Mouse (Mus musculus) kidney, postnatal 10 days (tissue): ENCODE measurements around the gene Srsf3.
"Not testable (repeated sequence)": the region's sequence is repeated elsewhere in the genome, so short reads cannot be mapped to it uniquely, and the experiment has no call there.

Experiments used
- DNase-seq: peaks from one replicate; pipeline ENCODE4 v3.0.0; 2021; ENCODE audit warnings: mixed read lengths

Gene Srsf3

DNA sequence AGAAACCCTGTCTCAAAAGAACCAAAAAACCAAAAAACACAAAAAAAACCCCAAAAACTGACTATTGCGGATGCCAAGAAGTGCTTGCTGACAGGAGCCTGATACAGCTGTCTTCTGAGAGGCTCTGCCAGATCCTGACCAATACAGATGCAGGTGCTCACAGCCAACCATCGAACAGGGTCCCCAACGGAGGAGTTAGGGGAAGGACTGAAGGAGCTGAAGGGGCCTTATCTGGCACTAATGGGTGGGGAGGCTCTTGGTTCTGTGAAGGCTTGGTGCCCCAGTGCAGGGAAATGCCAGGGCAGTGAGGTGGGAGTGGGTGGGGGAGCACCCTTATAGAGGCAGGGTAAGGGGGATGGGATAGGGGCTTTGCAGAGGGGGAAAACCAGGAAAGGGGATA, 35.0 kb downstream of the Srsf3 start:
- DNase-seq, result not testable (repeated sequence)

DNA sequence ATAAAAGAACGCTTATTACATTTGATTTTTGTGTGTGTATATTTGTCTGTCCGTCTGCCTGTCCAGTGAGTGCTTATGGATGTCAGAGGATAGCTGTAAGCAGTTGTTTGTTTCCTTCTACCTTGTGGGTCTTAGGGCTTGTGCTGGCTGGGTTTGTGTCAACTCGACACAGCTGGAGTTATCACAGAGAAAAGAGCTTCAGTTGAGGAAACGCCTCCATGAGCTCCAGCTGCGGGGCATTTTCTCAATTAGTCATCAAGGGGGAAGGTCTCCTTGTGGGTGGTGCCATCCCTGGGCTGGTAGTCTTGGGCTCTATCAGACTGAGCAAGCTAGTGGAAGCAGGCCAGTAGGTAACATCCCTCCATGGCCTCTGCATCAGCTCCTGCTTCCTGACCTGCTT, 35.4 kb downstream of the Srsf3 start:
- DNase-seq, result no peak

DNA sequence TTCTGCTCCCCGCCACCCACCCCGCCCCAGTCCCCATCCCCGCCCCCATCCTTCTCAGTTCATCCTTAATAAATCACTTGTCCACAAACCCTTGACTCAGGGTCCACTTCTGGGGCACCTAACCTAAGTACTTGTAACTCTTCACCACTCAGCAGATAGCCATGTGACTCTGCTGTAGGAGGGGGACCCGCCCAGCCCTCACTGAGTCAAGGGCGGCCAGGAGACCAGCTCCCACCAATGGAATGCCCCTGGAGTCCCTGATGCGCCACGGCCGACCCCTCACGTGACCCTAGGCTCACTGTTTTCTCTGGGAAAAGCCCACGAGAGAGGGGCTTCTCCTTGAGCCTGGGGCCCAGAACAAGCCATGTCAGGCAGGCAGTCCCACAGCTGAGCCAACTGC, 36.6 kb downstream of the Srsf3 start:
- DNase-seq, result peak; percentile 66

DNA sequence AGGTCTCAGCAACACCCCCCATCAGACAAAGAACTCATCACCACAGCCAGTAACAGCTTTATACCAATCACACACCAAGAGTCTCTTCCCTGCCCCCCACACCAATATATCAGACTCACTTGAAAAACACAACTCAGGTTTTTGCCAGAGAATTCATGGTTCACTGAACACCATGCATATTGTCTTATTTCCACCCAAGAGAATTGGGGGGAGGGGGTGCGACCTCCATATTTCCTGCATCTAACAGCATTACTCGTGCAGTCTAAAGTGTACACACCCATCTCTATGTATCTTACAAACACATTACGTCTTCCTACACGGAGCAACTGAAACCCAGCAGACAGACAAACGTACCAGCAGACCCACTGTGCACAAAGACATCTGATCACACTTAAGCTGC, 39.4 kb downstream of the Srsf3 start:
- no peak for DNase-seq

GRCm38 (mm10) chr17:29072701-29073307, 40.4 kb downstream of the Srsf3 start:
- DNase-seq, result no peak

DNA sequence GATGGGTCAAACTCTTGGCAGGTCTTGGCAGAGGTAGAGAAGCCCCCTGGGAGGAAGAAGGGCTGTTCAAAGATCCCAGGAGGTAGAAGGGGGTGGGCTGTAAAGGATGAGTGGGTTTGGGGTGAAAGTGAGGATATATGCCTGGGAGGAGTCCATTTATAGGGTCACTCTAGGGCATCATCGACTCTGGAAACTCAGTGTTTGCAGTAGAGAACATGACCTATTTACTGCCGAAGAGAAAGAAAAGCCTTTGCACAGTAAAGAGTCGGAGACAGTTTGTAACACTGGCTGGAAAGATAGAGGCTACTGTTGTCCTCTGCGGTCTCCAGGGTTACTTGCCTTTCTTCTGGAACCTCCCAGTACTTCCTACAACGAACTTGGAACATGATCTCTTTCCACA, 40.9 kb downstream of the Srsf3 start:
- DNase-seq, result no peak

DNA sequence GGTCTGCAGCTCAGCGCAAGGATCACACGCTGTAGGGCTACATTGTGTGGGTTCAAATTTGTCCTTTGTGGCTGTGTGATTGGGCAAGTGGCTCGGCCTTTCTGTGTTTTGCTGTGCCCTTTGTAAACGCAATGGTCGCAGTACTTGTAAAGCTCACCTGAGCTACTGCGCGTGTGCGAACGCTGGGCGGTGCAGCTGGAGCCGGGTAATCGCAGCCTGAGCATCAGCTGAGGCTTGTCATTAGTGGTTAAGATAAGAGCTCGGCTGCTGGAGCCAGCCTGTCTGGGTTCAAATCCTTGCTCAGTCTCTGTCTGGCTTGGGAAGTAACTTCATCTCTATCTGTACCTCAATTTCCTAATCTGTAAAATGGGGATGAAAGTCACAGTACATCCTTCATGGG, 41.7 kb downstream of the Srsf3 start:
- no peak for DNase-seq

- DNase-seq, result no peak
Observed at GRCm38 (mm10) chr17:29076235-29076634, 43.8 kb downstream of the Srsf3 start.

DNA sequence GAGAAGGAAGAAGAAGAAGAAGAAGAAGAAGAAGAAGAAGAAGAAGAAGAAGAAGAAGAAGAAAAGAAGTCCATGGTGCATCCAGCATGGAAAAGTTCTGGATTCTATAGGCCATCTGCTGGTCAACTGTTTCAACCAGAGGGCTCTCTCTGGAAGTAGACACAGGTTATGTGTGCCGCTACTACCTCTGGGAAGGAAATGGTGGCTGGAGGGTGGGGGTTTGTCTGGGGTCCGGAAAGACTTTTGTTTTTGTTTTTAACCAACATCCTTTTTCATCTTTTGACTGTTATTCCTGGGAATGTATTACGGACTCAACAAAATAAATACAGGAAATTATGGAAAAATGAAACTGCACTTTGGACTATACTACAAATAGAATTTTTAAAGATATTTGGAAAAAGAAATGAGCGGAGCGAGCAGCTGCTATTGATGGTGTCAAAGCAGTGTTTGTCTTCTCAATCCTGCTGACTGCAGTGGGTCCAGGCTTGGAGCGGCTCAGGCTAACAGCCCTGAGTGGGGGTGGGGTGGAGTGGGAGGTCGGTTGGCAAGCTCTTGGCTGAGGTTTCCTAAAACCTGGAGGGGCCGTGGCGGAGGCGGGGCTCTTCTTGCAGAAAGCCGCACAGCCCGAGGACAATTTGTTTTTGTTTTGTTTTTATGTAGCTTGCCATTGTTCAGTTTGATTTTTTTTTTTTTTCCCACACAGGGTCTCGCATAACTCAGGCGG, 45.5 kb downstream of the Srsf3 start:
- DNase-seq, result peak; percentile 73

DNA sequence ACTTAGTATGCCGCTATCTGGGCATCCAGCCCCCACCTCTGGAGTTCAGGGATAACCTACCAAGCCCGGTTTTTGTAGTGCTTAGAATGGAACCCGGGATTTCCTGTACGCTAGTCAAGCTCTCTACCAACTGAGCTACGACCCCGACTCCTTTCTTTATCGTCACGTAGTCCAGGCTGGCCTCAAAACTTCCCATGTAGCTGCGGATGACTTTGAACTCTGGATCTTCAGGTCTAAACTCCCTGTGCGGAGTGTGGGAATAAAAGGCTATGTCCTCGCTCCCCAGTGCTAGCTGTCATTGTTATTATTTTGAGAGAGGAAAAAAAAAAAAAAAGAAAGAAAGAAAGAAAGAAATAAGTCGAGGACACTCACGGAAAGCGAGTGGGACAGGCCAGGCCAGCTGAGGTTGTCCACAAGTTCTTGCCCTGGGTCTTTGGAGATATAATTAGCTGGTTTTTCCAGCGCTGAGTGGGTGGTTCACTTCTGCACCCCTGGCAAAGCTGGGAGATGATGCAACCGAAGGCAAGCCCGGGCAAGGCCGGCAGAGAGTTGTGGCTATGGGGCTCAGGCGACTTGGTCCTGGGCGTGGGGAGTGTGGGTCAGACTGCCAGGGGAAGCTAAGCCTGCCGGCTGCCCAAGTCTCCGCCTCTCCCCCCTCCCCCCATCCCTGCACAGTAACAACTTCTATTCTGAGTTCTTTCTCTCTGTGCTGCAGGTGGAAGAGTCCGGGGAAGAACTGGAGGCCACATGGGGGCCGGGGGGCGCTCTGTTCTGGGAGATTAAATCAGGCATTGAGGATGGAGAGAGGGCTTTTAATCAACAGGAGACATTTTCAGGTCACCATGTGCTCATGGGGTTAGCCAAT, 46.3 kb downstream of the Srsf3 start:
- peak; percentile 55 for DNase-seq

GRCm38 (mm10) chr17:29080758-29081617, 48.6 kb downstream of the Srsf3 start:
- no peak for DNase-seq

GRCm38 (mm10) chr17:29081618-29082381, 49.4 kb downstream of the Srsf3 start:
- DNase-seq, result no peak

DNA sequence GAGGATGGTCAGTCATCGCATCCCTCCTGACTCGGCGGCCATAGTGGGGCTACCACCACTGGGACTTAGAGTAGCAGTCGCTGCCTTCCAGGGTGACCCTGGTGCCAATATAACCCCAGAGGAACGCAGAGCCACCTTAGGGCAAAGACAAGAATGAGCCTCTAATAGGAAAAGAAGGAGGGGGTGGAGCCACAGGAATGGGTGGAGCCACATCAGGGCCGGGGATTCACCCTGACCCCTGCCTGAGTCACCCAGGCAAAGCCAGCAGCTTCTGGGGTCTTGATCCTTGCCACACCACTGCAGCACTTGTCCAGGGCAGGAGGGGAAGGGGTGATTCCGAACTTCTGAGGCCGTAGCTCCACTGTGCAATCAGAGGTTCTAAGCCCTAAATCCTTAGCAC, 51.2 kb downstream of the Srsf3 start:
- no peak for DNase-seq

DNA sequence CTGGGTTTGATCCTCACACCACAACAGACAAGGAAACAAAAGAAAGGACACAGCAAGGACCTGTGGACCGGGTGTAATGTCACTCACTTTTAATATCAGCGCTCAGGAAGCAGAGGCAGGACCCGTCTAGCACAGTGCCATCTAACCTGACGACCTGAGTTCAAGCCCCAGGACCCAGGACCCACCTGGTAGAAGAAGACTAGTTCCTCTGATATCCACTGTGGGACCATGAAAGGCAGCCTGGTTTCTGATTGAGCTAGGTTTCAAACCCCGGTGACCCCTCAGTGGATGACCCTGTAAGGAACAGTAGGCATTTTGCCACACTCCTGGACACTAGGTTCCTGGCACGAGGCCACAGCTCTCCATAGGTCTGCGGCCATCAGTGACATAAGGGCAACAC, 52.2 kb downstream of the Srsf3 start:
- no peak for DNase-seq

GRCm38 (mm10) chr17:29085266-29085665, 52.8 kb downstream of the Srsf3 start:
- no peak for DNase-seq

DNA sequence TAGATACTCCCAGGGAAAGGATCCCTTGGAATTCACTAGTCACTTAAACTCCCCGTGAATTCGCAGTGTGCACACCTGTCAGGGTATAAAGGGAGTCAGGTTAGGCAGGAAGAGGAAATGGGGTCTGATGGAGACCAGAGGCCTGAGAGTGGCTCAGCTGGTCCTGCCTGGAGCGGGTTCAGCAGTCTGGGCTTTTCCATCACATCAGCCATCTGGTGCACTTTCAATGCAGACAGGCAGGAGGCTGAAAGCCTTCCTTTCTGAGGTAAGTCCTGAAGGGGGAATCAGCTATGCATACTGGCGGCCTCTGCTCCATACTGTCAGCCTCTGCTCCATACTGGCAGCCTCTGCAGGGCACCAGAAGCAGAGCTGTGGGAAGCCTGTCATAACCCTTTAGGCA, 54.5 kb downstream of the Srsf3 start:
- no peak for DNase-seq

- no peak for DNase-seq
Observed at GRCm38 (mm10) chr17:29090776-29091175, 58.3 kb downstream of the Srsf3 start, which contains the start of gene Cdkn1a. TSS of gene Cdkn1a (plus strand) at chr17:29090976.

- DNase-seq, result no peak
Observed at GRCm38 (mm10) chr17:29091348-29091944, 59.0 kb downstream of the Srsf3 start.

GRCm38 (mm10) chr17:29092497-29092896, 60.1 kb downstream of the Srsf3 start:
- no peak for DNase-seq
